Mouse (Mus musculus) splenic B cell, adult 2 months (primary cell): ENCODE measurements at regions not wholly inside any gene's neighbourhood (a gene's known extent, or its start where the extent isn't known, plus 50 kb on each side); places are given as distances from the start of the nearest gene placed in this dataset.

Source experiments
- DNase-seq: peaks from one replicate; pipeline ENCODE4 v3.0.0-alpha.2; 2011; ENCODE audit warnings: low read depth, low spot score
- H3K27me3 ChIP-seq: 2 replicates; pipeline ENCODE4 v1.6.1; 2012; ENCODE audit warnings: mild to moderate bottlenecking, low read length, moderate library complexity, mixed read lengths; ENCODE audit not compliant: control insufficient read depth, poor library complexity, insufficient read depth, severe bottlenecking
- H3K36me3 ChIP-seq: 2 replicates; pipeline ENCODE4 v1.6.1; 2012; ENCODE audit warnings: mild to moderate bottlenecking, low read length, moderate library complexity, mixed read lengths; ENCODE audit not compliant: control insufficient read depth, poor library complexity, insufficient read depth, severe bottlenecking

GRCm38 (mm10) chr1:165086131-165086530 is 74.4 kb downstream of the Tbx19 start:
- H3K36me3 ChIP-seq, result no peaks in the 10 kb centered on the region
- no peak for DNase-seq
- H3K27me3 ChIP-seq, result no peaks in the 10 kb centered on the region

- no peak for DNase-seq
- Histone ChIP-seq H3K27me3 (no peaks in the 10 kb centered on the region), H3K36me3 (no peaks in the 10 kb centered on the region)
These were observed 75.8 kb downstream of the Tbx19 start for GRCm38 (mm10) chr1:165084753-165085152.

- Histone ChIP-seq H3K36me3 (no peaks in the 10 kb centered on the region), H3K27me3 (no peaks in the 10 kb centered on the region)
- no peak for DNase-seq
These were observed 76.4 kb downstream of the Tbx19 start for GRCm38 (mm10) chr1:165084179-165084578.

- no peak for DNase-seq
- Histone ChIP-seq H3K27me3 (0 out of 2 replicates have a peak, but pooled peaks cover 1% of the 10 kb centered on the region), H3K36me3 (no peaks in the 10 kb centered on the region)
These were observed 80.2 kb downstream of the Tbx19 start for GRCm38 (mm10) chr1:165080351-165080750.

GRCm38 (mm10) chr1:165077313-165077712 is 83.3 kb downstream of the Tbx19 start:
- no peak for DNase-seq
- no peaks in the 10 kb centered on the region for H3K36me3 ChIP-seq
- 0 out of 2 replicates have a peak, but pooled peaks cover 1% of the 10 kb centered on the region for H3K27me3 ChIP-seq

GRCm38 (mm10) chr1:165075301-165076082 is 85.1 kb downstream of the Tbx19 start:
- DNase-seq, result no peak
- Histone ChIP-seq H3K27me3 (0 out of 2 replicates have a peak, but pooled peaks cover 1% of the 10 kb centered on the region), H3K36me3 (no peaks in the 10 kb centered on the region)

- DNase-seq, result no peak
- no peaks in the 10 kb centered on the region for H3K27me3 ChIP-seq
- H3K36me3 ChIP-seq, result no peaks in the 10 kb centered on the region
These were observed 88.6 kb downstream of the Tbx19 start for GRCm38 (mm10) chr1:165071831-165072491.

- no peak for DNase-seq
- H3K36me3 ChIP-seq, result no peaks in the 10 kb centered on the region
- H3K27me3 ChIP-seq, result no peaks in the 10 kb centered on the region
These were observed 95.6 kb downstream of the Tbx19 start for GRCm38 (mm10) chr1:165064981-165065380.

GRCm38 (mm10) chr1:165062813-165063492 is 97.6 kb downstream of the Tbx19 start:
- H3K27me3 ChIP-seq, result no peaks in the 10 kb centered on the region
- no peaks in the 10 kb centered on the region for H3K36me3 ChIP-seq
- no peak for DNase-seq

GRCm38 (mm10) chr1:165061420-165061819 is 99.2 kb downstream of the Tbx19 start:
- H3K27me3 ChIP-seq, result no peaks in the 10 kb centered on the region
- no peak for DNase-seq
- no peaks in the 10 kb centered on the region for H3K36me3 ChIP-seq

- DNase-seq, result no peak
- Histone ChIP-seq H3K36me3 (no peaks in the 10 kb centered on the region), H3K27me3 (no peaks in the 10 kb centered on the region)
These were observed 106.3 kb downstream of the Tbx19 start for GRCm38 (mm10) chr1:165054245-165054644.

- Histone ChIP-seq H3K36me3 (no peaks in the 10 kb centered on the region), H3K27me3 (no peaks in the 10 kb centered on the region)
- DNase-seq, result no peak
These were observed 109.3 kb downstream of the Tbx19 start for GRCm38 (mm10) chr1:165051294-165051693.

- Histone ChIP-seq H3K27me3 (no peaks in the 10 kb centered on the region), H3K36me3 (no peaks in the 10 kb centered on the region)
- no peak for DNase-seq
These were observed 110.4 kb downstream of the Tbx19 start for GRCm38 (mm10) chr1:165050176-165050575.

GRCm38 (mm10) chr1:165046637-165047036 is 111.3 kb upstream of the Xcl1 start:
- H3K36me3 ChIP-seq, result no peaks in the 10 kb centered on the region

GRCm38 (mm10) chr1:165046056-165046455 is 110.7 kb upstream of the Xcl1 start:
- no peaks in the 10 kb centered on the region for H3K36me3 ChIP-seq
- no peaks in the 10 kb centered on the region for H3K27me3 ChIP-seq
- no peak for DNase-seq

More at GRCm38 (mm10) chr1:165046637-165047036, 111.3 kb upstream of the Xcl1 start:
- no peak for DNase-seq
- H3K27me3 ChIP-seq, result no peaks in the 10 kb centered on the region
